Mouse (Mus musculus) brain, embryonic 14.5 days (tissue): ENCODE measurements at regions not wholly inside any gene's neighbourhood (a gene's known extent, or its start where the extent isn't known, plus 50 kb on each side); places are given as distances from the start of the nearest gene placed in this dataset.

Source experiments
- CTCF ChIP-seq: fragments of 200-500 bp; IDR thresholded peaks from 2 replicates; pipeline ENCODE4 v1.5.1; 2012; ENCODE audit warnings: inconsistent platforms, mild to moderate bottlenecking, moderate library complexity, borderline replicate concordance; ENCODE audit not compliant: insufficient read depth, insufficient read length; ENCODE audit errors: extremely low read depth
- POLR2A ChIP-seq: fragments of 200-500 bp; IDR thresholded peaks from 2 replicates; pipeline ENCODE4 v1.6.1; 2012; ENCODE audit warnings: mild to moderate bottlenecking, inconsistent platforms, borderline replicate concordance; ENCODE audit not compliant: poor library complexity, insufficient read depth, insufficient read length, severe bottlenecking; ENCODE audit errors: extremely low read depth

DNA sequence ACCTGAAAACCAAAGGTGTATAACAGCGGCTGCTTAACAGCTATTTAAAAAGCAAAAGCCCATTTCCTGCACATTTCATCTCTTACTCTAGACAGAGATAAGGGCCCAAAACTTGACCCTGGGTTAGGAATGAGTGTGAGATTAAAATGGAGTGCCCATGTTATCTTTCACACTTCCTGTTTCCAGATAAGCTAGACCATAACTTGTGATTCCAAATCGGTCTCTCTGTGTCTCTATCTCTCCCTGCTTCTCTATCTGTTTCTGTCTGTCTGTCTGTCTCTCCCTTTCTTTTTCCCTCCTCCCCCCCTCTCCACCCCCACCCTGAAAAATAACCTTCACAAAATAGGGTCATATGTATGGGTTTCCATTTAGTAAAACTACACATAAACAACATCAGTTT lies 136.7 kb upstream of the Cdkn3 start:
- TF ChIP-seq CTCF, result no peak
- TF ChIP-seq POLR2A, result no peak
